Mouse (Mus musculus) cerebellum, adult 8-10 months (tissue): ENCODE measurements around the gene Fbxl3.

Experiments used
- DNase-seq: peaks from one replicate; pipeline ENCODE4 v3.0.0; 2022

Gene Fbxl3

GRCm38 (mm10) chr14:103099238-103099933 is at the start of gene Fbxl3:
Gene Fbxl3 (minus strand): TSS chr14:103099566.
- peak; percentile 85 for DNase-seq

- no peak for DNase-seq
Measured at GRCm38 (mm10) chr14:103131991-103132390, 32.6 kb upstream of the Fbxl3 start.

- DNase-seq, result no peak
Measured at GRCm38 (mm10) chr14:103125756-103126155, 26.4 kb upstream of the Fbxl3 start.

- no peak for DNase-seq
Measured at GRCm38 (mm10) chr14:103114994-103115670, 15.8 kb upstream of the Fbxl3 start.

- DNase-seq, result no peak
Measured at GRCm38 (mm10) chr14:103112606-103113363, 13.4 kb upstream of the Fbxl3 start.

GRCm38 (mm10) chr14:103109971-103110370 is 10.6 kb upstream of the Fbxl3 start:
- DNase-seq, result no peak

GRCm38 (mm10) chr14:103106301-103106700 is 6.9 kb upstream of the Fbxl3 start:
- no peak for DNase-seq

- DNase-seq, result no peak
Measured at GRCm38 (mm10) chr14:103102731-103103335, 3.5 kb upstream of the Fbxl3 start.

GRCm38 (mm10) chr14:103102246-103102645 is 2.9 kb upstream of the Fbxl3 start:
- DNase-seq, result no peak

GRCm38 (mm10) chr14:103101171-103101570 is 1.8 kb upstream of the Fbxl3 start:
- DNase-seq, result no peak

- no peak for DNase-seq
Measured at GRCm38 (mm10) chr14:103100296-103100695, 930 bp upstream of the Fbxl3 start.

- DNase-seq, result peak; percentile 84
Measured at GRCm38 (mm10) chr14:103098587-103099235, 655 bp downstream of the Fbxl3 start.

GRCm38 (mm10) chr14:103098213-103098586 is 1.2 kb downstream of the Fbxl3 start:
- no peak for DNase-seq

GRCm38 (mm10) chr14:103096621-103097020 is 2.7 kb downstream of the Fbxl3 start:
- no peak for DNase-seq

- DNase-seq, result no peak
Measured at GRCm38 (mm10) chr14:103095826-103096225, 3.5 kb downstream of the Fbxl3 start.

GRCm38 (mm10) chr14:103095036-103095435 is 4.3 kb downstream of the Fbxl3 start:
- no peak for DNase-seq

- DNase-seq, result no peak
Measured at GRCm38 (mm10) chr14:103093670-103094069, 5.7 kb downstream of the Fbxl3 start.

- no peak for DNase-seq
Measured at GRCm38 (mm10) chr14:103093236-103093635, 6.1 kb downstream of the Fbxl3 start.

GRCm38 (mm10) chr14:103088624-103089023 is 10.7 kb downstream of the Fbxl3 start:
- DNase-seq, result peak; percentile 63

- DNase-seq, result no peak
Measured at GRCm38 (mm10) chr14:103087846-103088245, 11.5 kb downstream of the Fbxl3 start.

- DNase-seq, result no peak
Measured at GRCm38 (mm10) chr14:103086671-103087324, 12.6 kb downstream of the Fbxl3 start.

GRCm38 (mm10) chr14:103085840-103086533 is 13.4 kb downstream of the Fbxl3 start:
- no peak for DNase-seq
